Mouse (Mus musculus): ENCODE data around the gene Fzr1. TPM values are rescaled to one million over a fixed set of nuclear protein-coding genes. Genes with fewer than 3 reads are reported as not detected.

Gene Fzr1
- total RNA-seq, 2 experiments from 2014 or later, result 14.0 to 18.8 TPM

DNA sequence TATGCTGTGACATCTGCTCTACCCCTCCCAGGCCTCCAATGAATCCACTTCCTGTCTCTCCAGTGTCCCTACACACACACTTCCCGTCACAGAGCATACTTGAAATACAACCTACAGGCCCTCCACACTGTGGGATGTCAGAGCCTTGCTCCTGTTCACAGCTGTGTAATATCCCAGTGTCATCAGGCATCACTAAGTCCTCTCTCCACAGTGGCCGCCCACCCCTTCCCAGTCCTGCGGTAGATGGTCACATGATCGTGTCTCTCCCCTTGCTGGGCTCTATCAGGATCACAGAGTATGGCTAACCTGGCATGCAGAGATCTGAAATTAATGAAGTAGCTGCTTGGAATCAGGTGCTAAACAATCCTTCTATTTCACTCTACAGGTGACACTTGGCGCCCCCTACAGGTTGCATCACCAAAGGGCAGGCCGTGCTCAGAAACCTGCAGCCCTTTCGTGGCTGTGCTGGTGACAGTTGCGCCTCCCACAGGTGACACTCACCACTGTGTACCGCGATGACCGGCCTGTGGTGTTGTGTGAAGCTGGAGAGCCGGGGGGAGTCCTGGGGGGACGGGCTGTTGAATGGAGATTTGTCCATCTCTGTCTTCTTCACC is 27.4 kb upstream of the Fzr1 start:
- TF ChIP-seq CTCF (IDR thresholded peaks at IDR 0.05), result peak; percentile 88
- DNase-seq, result peak; percentile 78
- intact Hi-C loops (cut with DNase I), result no loop called here
- H3K4me3 ChIP-seq, result no peak overlapping the region; the same call in none of the 2 replicates
- H3K27ac ChIP-seq, result peak overlapping the region; percentile 97

DNA sequence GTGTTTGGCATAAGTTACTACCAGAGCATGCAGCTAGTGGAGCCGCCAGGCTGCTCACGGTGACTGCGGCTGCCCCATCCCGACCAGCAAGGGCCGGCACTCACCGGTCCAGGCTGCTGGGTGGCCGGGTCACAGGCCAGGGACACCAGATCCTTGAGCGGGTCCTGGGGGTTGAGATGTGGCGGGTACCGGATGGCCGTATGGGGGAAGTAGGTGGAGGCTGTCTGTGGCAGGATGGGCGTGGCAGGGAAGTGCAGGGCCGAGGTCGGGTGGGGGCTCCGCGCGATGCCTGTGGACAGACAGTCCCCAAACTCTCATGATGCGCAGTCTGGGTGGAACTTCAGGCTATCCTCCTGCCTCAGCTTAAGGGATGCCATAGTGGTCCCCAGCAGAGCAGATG is 26.4 kb upstream of the Fzr1 start:
- DNase-seq, result peak; percentile 62
- intact Hi-C loops (cut with DNase I), result no loop called here
- H3K4me3 ChIP-seq, result peak overlapping the region; percentile 32
- peak overlapping the region; percentile 97 for H3K27ac ChIP-seq
- no peak for TF ChIP-seq CTCF (IDR thresholded peaks at IDR 0.05)

DNA sequence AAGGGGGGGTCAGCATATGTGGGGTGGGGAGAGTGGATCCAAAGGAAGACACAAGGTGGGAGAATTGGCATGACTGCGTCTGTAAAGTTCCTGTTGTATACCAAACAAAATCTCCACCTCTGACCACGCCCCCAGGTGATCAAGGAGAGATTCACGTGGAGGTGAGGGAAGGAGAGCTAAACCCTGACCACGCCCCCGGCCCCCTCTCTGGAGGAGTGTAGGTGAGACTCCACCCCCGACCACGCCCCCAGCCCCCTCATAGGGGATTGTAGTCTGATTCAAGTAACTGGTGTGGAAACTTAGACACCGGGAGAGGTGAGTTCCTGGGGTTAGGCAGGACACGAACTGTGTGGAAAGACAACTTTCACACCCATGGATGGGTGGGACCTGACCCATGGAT is 25.8 kb upstream of the Fzr1 start:
- Histone ChIP-seq H3K27ac (peak overlapping the region; percentile 97), H3K4me3 (no peak overlapping the region; the same call in 1 of the 2 replicates)
- intact Hi-C loops (cut with DNase I), result no loop called here
- DNase-seq, result peak; percentile 44
- TF ChIP-seq CTCF (IDR thresholded peaks at IDR 0.05), result no peak

DNA sequence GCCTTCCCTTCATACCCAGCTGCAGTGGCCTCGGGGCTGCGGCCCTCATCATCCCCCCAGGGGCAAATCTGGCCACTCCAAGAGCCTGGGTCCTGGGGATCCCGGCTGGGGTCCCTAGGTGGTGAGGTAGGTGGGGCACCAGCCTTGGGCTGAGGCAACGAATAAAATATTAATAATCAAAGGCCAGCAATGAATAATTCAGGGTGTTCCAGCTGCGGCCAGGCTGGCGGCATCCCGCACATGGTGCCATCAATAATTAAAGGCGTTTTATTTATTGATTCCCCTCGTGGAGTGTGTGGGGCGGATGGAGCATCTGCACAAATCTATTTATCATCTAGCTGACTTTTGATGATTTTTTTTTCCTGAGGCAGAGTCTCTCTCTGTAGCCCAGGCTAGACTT is 25.2 kb upstream of the Fzr1 start:
- intact Hi-C loops (cut with DNase I), result no loop called here
- Histone ChIP-seq H3K27ac (peak overlapping the region; percentile 97), H3K4me3 (no peak overlapping the region)
- DNase-seq, result no peak
- no peak for TF ChIP-seq CTCF (IDR thresholded peaks at IDR 0.05)

DNA sequence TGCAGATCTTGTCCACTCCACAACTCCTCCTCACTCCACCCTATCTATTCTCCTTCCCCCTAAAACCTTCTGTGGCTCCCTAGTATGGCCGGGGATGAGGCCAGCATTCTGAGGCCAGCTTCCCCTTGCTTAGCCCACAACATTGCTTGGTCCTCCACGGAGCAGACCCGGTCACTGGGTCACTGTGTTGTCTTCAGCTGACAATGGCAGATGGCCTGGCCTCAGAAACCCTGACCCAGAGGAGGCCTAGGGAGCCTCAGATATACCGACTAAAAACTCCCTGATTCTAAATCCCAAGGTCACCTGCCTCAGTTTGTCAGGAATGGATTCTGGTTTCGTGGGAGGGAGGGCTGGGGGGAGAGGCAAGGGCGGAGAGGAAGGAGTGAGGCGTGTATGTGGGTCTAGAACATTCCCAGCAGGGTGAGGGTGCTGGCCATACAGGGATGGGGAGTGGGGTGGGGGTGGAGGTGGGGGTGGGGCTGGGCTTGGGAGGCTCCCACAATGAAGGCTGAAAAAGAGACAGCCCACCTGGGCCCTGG is 24.0 kb upstream of the Fzr1 start:
- DNase-seq, result no peak
- intact Hi-C loops (cut with DNase I), result no loop called here
- TF ChIP-seq CTCF (IDR thresholded peaks at IDR 0.05), result no peak
- Histone ChIP-seq H3K4me3 (peak overlapping the region; percentile 34), H3K27ac (peak overlapping the region; percentile 97)

DNA sequence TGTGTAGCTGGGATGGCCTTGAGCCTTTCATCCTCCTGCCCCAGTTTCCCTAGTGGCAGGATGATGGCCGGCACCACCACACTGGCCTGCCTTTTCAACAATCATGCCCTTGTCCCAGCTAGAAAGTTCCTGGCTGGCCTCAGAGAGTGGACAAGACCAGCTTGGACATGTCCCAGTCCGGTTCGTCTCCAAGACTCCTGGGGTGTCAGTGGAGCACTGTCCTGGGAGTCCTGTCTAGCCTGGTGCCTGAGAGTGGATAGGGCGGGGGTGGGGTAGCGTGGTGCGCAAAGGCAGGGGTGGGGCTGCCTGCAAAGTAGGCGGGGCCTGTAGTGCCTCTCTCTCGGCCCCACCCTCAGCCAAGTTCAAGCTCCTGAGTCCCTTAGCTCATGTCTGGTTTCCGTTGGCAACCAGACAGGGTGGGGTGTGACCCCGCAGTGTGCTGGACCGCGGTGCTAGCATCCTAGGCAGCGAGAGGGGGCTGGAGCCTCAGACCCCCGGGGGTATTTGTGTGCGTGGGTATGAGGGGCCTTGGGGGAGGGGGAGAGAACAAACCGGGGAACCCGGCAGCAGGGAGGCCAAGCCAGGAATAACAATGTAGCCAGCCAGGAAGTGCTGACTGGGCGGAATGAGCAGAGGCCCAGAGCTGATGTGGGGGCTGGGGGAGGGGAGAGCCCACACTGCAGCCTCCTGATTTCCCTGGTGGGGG is 23.4 kb upstream of the Fzr1 start:
- intact Hi-C loops (cut with DNase I), result no loop called here
- Histone ChIP-seq H3K27ac (peak overlapping the region; percentile 97), H3K4me3 (peak overlapping the region; percentile 34)
- TF ChIP-seq CTCF (IDR thresholded peaks at IDR 0.05), result no peak
- peak; percentile 88 for DNase-seq

DNA sequence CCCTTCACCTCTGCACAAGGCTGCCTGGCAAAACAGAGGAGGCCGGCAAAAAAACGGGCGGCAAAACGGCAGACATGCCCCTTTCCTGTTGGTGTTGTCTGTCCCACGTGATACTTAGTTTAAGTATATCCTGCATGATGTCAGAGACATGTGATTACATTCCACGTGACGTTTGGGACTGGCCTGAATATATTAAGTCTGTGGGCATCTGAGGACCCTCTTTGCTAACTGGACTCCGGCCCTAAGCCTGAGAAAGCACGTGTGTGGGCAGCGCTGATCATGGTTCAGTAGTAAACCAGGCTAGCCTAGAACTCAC is 22.8 kb upstream of the Fzr1 start:
- TF ChIP-seq CTCF (IDR thresholded peaks at IDR 0.05), result no peak
- intact Hi-C loops (cut with DNase I), result no loop called here
- no peak for DNase-seq
- H3K4me3 ChIP-seq, result peak overlapping the region; percentile 34
- peak overlapping the region; percentile 97 for H3K27ac ChIP-seq

DNA sequence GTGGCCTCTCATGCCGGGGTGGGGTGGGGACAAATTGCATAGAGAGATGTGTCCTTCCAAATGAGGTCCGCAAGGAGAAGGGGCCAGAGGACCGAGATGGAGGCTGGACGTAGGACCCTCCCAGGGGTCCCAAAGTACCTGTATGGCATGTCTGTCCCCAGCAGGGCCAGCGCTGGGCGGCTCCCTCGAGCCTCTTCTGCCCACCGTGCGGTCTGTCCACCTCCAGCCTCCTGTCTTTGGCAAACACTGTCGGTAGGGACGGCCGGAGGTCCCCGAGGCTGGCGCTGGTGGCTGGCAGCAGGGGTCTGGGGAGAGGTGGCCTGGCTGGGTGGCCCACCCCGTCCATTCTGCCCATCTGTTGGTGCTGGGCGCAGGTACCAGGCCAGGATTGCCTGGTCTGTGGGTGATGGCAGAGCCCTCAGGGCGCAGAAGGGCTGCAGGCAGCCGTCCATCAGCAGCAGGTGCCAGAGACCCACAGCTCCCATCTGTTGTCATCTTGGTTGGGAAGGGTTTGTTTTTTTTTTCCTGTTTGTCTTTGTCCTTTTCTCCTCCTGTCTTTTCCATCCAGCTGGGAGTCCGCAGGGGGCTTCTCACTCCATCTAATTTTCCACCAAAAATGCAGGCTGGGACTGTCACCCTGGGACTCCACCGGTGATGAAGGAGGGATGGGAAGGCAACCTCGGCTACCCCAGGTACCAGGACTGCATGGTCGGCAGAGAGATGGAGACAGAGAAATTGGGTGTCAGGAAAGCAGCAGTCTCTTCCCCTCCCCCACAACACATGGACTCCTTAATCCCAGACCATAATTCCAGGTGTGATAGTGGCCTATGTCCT is 22.3 kb upstream of the Fzr1 start:
- TF ChIP-seq CTCF (IDR thresholded peaks at IDR 0.05), result no peak
- no peak for DNase-seq
- Histone ChIP-seq H3K4me3 (no peak overlapping the region), H3K27ac (peak overlapping the region; percentile 97)
- intact Hi-C loops (cut with DNase I), result no loop called here

DNA sequence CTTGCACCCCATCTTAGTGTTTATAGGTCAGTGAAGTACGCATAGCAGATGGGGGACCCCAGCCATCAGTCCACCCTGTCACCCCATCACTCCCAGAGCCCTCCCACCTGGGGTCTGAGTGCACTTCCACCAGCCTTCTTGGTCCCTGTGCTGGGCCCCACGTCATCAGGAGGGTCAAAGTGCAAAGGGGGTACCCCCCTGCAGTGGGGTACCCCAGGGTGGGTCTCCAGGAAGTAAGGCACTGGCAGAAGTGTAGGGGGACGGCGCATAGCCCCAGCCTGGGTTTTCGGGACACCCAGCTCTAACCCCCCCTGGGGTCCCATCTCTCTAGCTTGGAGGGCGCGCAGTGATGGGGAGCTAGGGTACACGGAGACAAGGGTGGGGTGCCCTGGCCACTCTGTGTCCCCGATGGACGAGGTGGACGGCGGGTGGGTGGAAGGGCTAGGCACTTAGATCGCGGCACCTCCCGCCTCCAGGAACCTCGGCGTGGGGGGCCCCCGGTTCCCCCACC is 21.5 kb upstream of the Fzr1 start:
- Histone ChIP-seq H3K4me3 (no peak overlapping the region), H3K27ac (no peak overlapping the region)
- DNase-seq, result no peak
- intact Hi-C loops (cut with DNase I), result no loop called here
- TF ChIP-seq CTCF (IDR thresholded peaks at IDR 0.05), result no peak

DNA sequence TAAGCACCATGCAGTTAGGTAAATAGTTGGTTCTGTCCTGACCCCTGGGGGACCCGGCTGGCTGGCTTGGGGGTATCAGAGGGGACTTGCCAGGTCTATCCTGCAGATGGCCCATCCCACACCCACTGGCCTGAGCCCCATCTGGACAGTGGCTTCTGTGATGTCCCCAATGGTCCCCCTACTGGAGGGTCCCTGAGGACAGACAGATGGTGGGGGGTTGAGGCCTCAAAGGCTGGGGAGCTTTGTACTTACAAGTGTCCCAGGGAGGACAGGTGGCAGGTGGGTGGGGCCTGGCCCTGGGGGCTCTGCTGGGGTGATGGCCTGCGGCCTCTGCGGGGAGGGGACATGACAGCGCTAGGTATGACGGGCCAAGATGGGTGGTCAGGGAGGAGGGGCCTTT is 21.0 kb upstream of the Fzr1 start:
- no peak for TF ChIP-seq CTCF (IDR thresholded peaks at IDR 0.05)
- Histone ChIP-seq H3K27ac (no peak overlapping the region), H3K4me3 (no peak overlapping the region)
- no peak for DNase-seq
- intact Hi-C loops (cut with DNase I), result no loop called here

DNA sequence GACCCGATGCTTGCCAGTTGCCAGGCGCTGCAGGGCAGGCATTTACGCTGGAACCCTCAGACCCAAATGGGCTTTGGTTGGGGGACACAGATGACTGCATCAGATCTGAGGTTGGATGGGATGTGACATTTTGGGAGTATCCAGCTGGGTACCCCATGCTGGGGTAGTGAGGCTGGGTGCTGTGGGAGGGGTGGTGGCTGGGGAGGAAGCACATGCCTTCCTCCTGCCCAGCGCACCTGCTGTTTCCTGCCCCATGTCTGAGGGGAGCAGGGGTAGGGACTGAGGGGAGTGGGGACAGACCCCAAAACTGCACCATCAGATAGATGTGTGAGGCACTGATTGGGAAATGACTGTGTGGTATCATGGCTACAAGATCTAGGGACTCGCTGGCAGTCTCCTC is 18.4 kb upstream of the Fzr1 start:
- Histone ChIP-seq H3K27ac (no peak overlapping the region), H3K4me3 (no peak overlapping the region)
- no peak for TF ChIP-seq CTCF (IDR thresholded peaks at IDR 0.05)
- no peak for DNase-seq
- intact Hi-C loops (cut with DNase I), result no loop called here

DNA sequence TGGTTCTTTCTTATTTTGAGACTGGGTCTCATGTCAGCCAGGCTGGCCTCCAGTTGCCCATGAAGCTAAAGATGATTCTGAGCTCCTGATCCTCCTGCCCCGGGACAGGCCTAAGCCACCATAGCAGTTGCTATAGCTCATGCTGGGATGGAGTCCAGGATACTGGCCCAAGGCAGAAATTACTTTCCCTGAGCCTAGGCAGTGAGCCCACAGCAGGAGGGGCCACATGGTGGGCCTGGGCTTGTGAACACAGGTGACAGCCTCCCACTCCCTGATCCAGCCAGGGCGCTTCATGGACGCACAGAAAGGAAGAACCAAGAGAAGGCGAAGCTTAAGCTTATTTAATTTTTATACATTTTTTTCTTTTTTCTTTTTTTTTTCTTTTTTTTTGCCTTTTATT is 17.5 kb upstream of the Fzr1 start:
- intact Hi-C loops (cut with DNase I), result loop anchor here (2.0 kb wide), 1 partner anchor 43 kb away; no protein-coding TSS in a partner anchor

More for the DNA sequence above, 17.5 kb upstream of the Fzr1 start:
- no peak for TF ChIP-seq CTCF (IDR thresholded peaks at IDR 0.05)
- Histone ChIP-seq H3K27ac (no peak overlapping the region), H3K4me3 (no peak overlapping the region)
- no peak for DNase-seq
